Mouse (Mus musculus) intestine, embryonic 14.5 days (tissue): ENCODE results near the gene Baz2a. TPM values are rescaled to one million over a fixed set of nuclear protein-coding genes. Genes with fewer than 3 reads are reported as not detected.
"Not testable (repeated sequence)": the region's sequence is repeated elsewhere in the genome, so short reads cannot be mapped to it uniquely, and the experiment has no call there.

Source experiments
- ATAC-seq: fragments of 200-750 bp; cut with Nextera tagmentation; replicated peaks from 2 replicates; pipeline ENCODE4 v1.8.0; 2017; ENCODE audit warnings: low read depth, moderate number of reproducible peaks, moderate TSS enrichment, moderate library complexity; ENCODE audit not compliant: low FRiP score, low TSS enrichment
- DNase-seq: peaks from one replicate; pipeline ENCODE4 v3.0.0-alpha.2; 2018; ENCODE audit warnings: low spot score
- H3K27ac ChIP-seq: fragments of 300-500 bp; sonication (generic); 2 replicates; pipeline ENCODE4 v1.5.1; 2014; ENCODE audit warnings: low read depth, mild to moderate bottlenecking, control low read depth
- H3K27me3 ChIP-seq: fragments of 300-500 bp; sonication (generic); replicated peaks from 2 replicates; pipeline ENCODE4 v1.6.1; 2014; ENCODE audit warnings: low read length, control low read depth; ENCODE audit not compliant: control insufficient read depth, insufficient read depth
- H3K36me3 ChIP-seq: fragments of 300-500 bp; sonication (generic); 2 replicates; pipeline ENCODE4 v1.6.1; 2014; ENCODE audit warnings: low read length, control low read depth; ENCODE audit not compliant: control insufficient read depth, insufficient read depth
- H3K4me1 ChIP-seq: fragments of 300-500 bp; sonication (generic); replicated peaks from 2 replicates; pipeline ENCODE4 v1.6.1; 2014; ENCODE audit warnings: low read length, control low read depth, mixed read lengths; ENCODE audit not compliant: control insufficient read depth, insufficient read depth
- H3K4me2 ChIP-seq: fragments of 300-500 bp; sonication (generic); 2 replicates; pipeline ENCODE4 v1.6.1; 2014; ENCODE audit warnings: low read length
- H3K4me3 ChIP-seq: fragments of 300-500 bp; sonication (generic); 2 replicates; pipeline ENCODE4 v1.5.1; 2014; ENCODE audit warnings: low read depth, low read length, control low read depth, mixed read lengths
- H3K9ac ChIP-seq: fragments of 300-500 bp; sonication (generic); 2 replicates; pipeline ENCODE4 v1.6.1; 2014; ENCODE audit warnings: mild to moderate bottlenecking, low read length
- H3K9me3 ChIP-seq: fragments of 300-500 bp; sonication (generic); 2 replicates; pipeline ENCODE4 v1.6.1; 2016; ENCODE audit warnings: low read length, control low read depth; ENCODE audit not compliant: control insufficient read depth
- whole genome bisulfite sequencing: fragments of 180-500 bp; shearing (Covaris S2); extraction: QIAGEN DNeasy Blood & Tissue Kit; methylation state at CpG from one replicate; pipeline ENCODE4 v1.1.7; 2014; 5-methylcytosine and 5-hydroxymethylcytosine counted together
- polyA plus RNA-seq: library from polyadenylated mRNA; unstranded; fragments of >200 nt; fragmentation: Nextera tagmentation; extraction: Ambion mirVana; gene quantifications from 2 replicates; pipeline ENCODE4 v1.2.1, GENCODE M21; 2014

Baz2a gene
- polyA plus RNA-seq, 1 experiment from 2014 or later, result 26.2 TPM

- not testable (repeated sequence) for ATAC-seq, H3K27ac ChIP-seq, H3K4me3 ChIP-seq, H3K4me2 ChIP-seq, H3K9ac ChIP-seq, H3K4me1 ChIP-seq, H3K9me3 ChIP-seq, H3K27me3 ChIP-seq, DNase-seq
- WGBS, result 100% methylated on average over 1 of the region's 2 CpGs
- H3K36me3 ChIP-seq, result peaks cover 42% of the 10 kb centered on the region
Observed at GRCm38 (mm10) chr10:128052136-128052535, 39.2 kb upstream of the Baz2a start.

GRCm38 (mm10) chr10:128053001-128053400 is 38.4 kb upstream of the Baz2a start:
- ATAC-seq (no peak), DNase-seq (no peak)
- Histone ChIP-seq H3K9ac (no peak overlapping the region), H3K4me2 (no peak overlapping the region), H3K4me3 (no peak overlapping the region), H3K27ac (no peak overlapping the region), H3K4me1 (peaks cover 5% of the 10 kb centered on the region), H3K27me3 (no peaks in the 10 kb centered on the region), H3K36me3 (peaks cover 35% of the 10 kb centered on the region), H3K9me3 (no peaks in the 10 kb centered on the region)
- WGBS, result 93% methylated on average over 8 of the region's 8 CpGs

GRCm38 (mm10) chr10:128058184-128058583 is 33.2 kb upstream of the Baz2a start:
- Histone ChIP-seq H3K9ac (peak overlapping the region; percentile 95), H3K4me3 (peak overlapping the region; percentile 90), H3K4me2 (peak overlapping the region; percentile 91), H3K27ac (peak overlapping the region; percentile 93), H3K36me3 (peaks cover 11% of the 10 kb centered on the region), H3K4me1 (peaks cover 18% of the 10 kb centered on the region), H3K9me3 (no peaks in the 10 kb centered on the region), H3K27me3 (no peaks in the 10 kb centered on the region)
- no peak for DNase-seq
- no peak; the same call in 1 of the 2 replicates for ATAC-seq
- WGBS, result under 1% methylated on average over 18 of the region's 18 CpGs

- Histone ChIP-seq H3K9me3 (no peaks in the 10 kb centered on the region), H3K4me2 (peak within 1 kb of the TSS; percentile 91), H3K27me3 (no peaks in the 10 kb centered on the region), H3K27ac (peak within 1 kb of the TSS; percentile 93), H3K4me3 (peak within 1 kb of the TSS; percentile 90), H3K36me3 (peaks cover 13% of the 10 kb centered on the region), H3K4me1 (peaks cover 18% of the 10 kb centered on the region), H3K9ac (peak within 1 kb of the TSS; percentile 95)
- under 1% methylated on average over 71 of the region's 72 CpGs for WGBS
- ATAC-seq (peak; percentile 91), DNase-seq (peak; percentile 95)
Observed at GRCm38 (mm10) chr10:128058601-128059151, 32.7 kb upstream of the Baz2a start, which contains the start of gene Ptges3. Gene Ptges3, plus strand, starts transcription at chr10:128058954.

- H3K9me3 ChIP-seq, result no peaks in the 10 kb centered on the region
- WGBS, result under 1% methylated on average over 54 of the region's 62 CpGs
- H3K9ac ChIP-seq, result peak overlapping the region; percentile 95
- peak overlapping the region; percentile 91 for H3K4me2 ChIP-seq
- DNase-seq (peak; percentile 87), ATAC-seq (peak; percentile 61)
- H3K36me3 ChIP-seq, result peaks cover 18% of the 10 kb centered on the region
- H3K4me3 ChIP-seq, result peak overlapping the region; percentile 90
- no peaks in the 10 kb centered on the region for H3K27me3 ChIP-seq
- peaks cover 18% of the 10 kb centered on the region for H3K4me1 ChIP-seq
- H3K27ac ChIP-seq, result peak overlapping the region; percentile 93
Observed at GRCm38 (mm10) chr10:128059207-128059981, 32.0 kb upstream of the Baz2a start.

DNA sequence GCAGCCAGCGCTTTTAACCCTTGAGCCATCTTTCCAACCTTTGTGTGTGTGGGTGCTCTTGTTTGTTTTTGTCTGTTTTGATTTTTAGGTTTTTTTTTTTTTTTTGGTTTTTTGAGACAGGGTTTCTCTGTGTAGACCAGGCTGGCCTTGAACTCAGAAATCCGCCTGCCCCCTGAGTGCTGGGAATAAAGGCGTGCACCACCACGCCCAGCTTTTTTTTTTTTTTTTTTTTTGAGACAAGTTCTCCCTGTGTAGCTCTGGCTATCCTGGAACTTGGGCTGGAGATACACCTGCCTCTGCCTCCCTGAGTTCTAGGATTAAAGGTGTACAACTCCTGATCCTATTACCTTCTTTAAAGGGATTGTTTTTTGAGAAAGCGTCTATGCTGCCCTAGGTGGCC is 30.3 kb upstream of the Baz2a start:
- H3K4me1 ChIP-seq, result peaks cover 18% of the 10 kb centered on the region
- no peak for ATAC-seq
- no peak for DNase-seq
- H3K9ac ChIP-seq, result no peak overlapping the region
- peak overlapping the region; percentile 90 for H3K4me3 ChIP-seq
- no peaks in the 10 kb centered on the region for H3K9me3 ChIP-seq
- H3K27me3 ChIP-seq, result no peaks in the 10 kb centered on the region
- peak overlapping the region; percentile 91 for H3K4me2 ChIP-seq
- 94% methylated on average over 5 of the region's 5 CpGs for WGBS
- peaks cover 18% of the 10 kb centered on the region for H3K36me3 ChIP-seq
- no peak overlapping the region for H3K27ac ChIP-seq

DNA sequence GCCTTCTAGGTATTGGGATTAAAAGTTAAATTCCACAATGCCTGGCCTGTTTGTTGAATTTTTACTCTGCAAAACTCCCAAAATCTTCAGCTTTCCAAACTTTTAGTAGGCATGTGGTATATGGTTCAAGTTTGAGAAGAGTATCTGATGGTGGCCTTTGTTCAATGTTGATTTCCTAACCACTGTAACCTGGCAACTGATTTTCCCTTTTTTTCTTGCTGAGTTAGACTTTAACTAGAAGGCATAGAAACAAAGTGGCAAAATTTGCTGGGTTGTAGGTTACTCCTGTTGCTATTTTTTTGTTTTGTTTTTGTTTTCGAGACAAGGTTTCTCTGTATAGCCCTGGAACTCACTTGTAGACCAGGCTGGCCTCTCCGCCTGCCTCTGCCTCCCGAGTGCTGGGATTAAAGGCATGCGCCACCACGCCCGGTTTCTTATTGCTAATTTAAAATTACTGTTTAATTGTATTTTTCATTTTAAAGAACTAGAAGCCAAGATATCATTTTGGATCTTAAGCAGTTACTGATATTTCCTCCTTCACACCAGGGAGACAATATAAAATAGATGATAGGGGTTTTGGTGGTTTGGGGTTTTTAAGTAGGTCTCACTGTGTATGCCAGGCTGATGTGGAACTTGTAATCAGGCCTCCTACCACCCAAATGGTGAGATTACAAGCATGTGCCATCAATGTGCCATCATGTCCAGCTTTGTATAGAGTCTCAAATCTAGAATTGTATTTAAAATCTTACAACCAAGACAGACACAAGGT is 29.0 kb upstream of the Baz2a start:
- ATAC-seq, result no peak
- Histone ChIP-seq H3K27me3 (no peaks in the 10 kb centered on the region), H3K4me3 (no peak overlapping the region), H3K9me3 (no peaks in the 10 kb centered on the region), H3K27ac (no peak overlapping the region), H3K4me2 (0 out of 2 replicates have a peak overlapping the region, but pooled peaks have one; percentile 13), H3K4me1 (peaks cover 18% of the 10 kb centered on the region), H3K9ac (no peak overlapping the region), H3K36me3 (peaks cover 18% of the 10 kb centered on the region)
- no peak for DNase-seq
- 90% methylated on average over 6 of the region's 6 CpGs for WGBS

DNA sequence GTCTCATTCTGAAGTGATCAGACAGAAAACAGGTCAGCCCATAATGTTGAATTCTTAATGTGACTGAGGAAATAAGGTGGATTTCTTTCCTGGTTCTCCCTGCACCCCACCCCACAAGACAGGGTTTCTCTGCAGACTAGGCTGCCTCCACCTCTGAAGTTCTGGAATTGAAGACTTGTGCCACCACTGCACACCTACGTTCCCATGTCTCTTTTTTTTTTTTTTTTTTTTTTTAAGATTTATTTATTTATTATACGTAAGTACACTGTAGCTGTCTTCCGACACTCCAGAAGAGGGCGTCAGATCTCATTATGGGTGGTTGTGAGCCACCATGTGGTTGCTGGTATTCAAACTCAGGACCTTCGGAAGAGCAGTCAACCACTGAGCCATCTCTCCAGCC is 25.3 kb upstream of the Baz2a start:
- Histone ChIP-seq H3K27ac (no peak overlapping the region), H3K27me3 (no peaks in the 10 kb centered on the region), H3K4me3 (no peak overlapping the region), H3K4me1 (peaks cover 5% of the 10 kb centered on the region; the same call in 1 of the 2 replicates), H3K9me3 (0 out of 2 replicates have a peak, but pooled peaks cover 4% of the 10 kb centered on the region), H3K36me3 (peaks cover 44% of the 10 kb centered on the region), H3K4me2 (no peak overlapping the region), H3K9ac (no peak overlapping the region)
- ATAC-seq, result no peak
- DNase-seq, result no peak
- WGBS, result 91% methylated on average over 5 of the region's 5 CpGs
